Mouse (Mus musculus): ENCODE measurements around the gene Gm4177. TPM values are rescaled to one million over a fixed set of nuclear protein-coding genes. Genes with fewer than 3 reads are reported as not detected.
"Not testable (repeated sequence)": the region's sequence is repeated elsewhere in the genome, so short reads cannot be mapped to it uniquely, and the experiment has no call there.

Gm4177 gene
- polyA plus RNA-seq (2016; fragmentation: Nextera tagmentation; extraction: Ambion mirVana), result not detected in 2 replicates

DNA sequence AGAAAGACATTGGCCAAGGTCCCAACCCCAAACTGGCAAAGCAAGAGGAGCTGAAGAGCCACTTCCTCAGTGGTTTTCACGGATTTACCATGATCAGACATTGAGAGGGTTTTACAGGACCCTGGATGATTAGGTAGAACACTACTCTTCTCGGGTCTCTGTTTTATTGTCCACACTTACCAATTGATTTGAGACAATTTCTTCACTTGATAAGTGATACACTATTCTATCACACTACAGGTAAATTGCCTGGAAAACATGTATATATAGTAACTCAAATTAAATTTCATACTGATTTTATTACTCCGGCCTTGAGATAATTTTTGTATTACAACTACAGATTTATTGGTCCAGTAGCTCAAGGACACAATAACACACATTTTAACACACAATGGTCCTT, at the start of gene Gm4177:
Gene Gm4177, minus strand, starts transcription at position 101 of the 400 bp plus-strand sequence.
- H3K36me3 ChIP-seq (replicated peaks); H3K27me3 ChIP-seq (replicated peaks; ENCODE audit: low read depth, poor library complexity, severe bottlenecking); H3K9me3 ChIP-seq; H3K27ac ChIP-seq (replicated peaks); H3K4me3 ChIP-seq; H3K4me1 ChIP-seq; DNase-seq (ENCODE audit: low spot score): not testable (repeated sequence)
- no CpG with 5 or more reads among the region's 3 CpGs for WGBS

DNA sequence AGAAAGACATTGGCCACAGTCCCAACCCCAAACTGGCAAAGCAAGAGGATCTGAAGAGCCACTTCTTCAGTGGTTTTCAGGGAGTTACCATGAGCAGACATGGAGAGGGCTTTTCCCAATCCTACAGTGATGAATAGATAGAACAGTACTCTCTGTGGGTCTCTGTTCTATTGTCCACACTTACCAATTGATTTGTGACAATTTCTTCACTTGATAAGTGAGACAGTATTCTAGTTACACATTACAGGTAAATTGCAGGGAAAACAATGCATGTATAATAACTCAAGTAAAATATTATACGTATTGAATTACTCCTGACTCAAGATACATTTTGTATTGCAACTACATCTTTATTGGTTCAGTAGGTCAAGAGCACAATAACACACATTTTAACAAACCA, 47.6 kb upstream of the Gm4177 start, which contains the start of gene Gm5725:
Gene Gm5725, minus strand, starts transcription at position 101 of the 400 bp plus-strand sequence.
- H3K27me3 ChIP-seq (replicated peaks; ENCODE audit: low read depth, poor library complexity, severe bottlenecking); H3K4me1 ChIP-seq; H3K36me3 ChIP-seq (replicated peaks); H3K4me3 ChIP-seq; H3K9me3 ChIP-seq; DNase-seq (ENCODE audit: low spot score); H3K27ac ChIP-seq (replicated peaks): not testable (repeated sequence)
- WGBS, result no CpG with 5 or more reads among the region's 1 CpGs

DNA sequence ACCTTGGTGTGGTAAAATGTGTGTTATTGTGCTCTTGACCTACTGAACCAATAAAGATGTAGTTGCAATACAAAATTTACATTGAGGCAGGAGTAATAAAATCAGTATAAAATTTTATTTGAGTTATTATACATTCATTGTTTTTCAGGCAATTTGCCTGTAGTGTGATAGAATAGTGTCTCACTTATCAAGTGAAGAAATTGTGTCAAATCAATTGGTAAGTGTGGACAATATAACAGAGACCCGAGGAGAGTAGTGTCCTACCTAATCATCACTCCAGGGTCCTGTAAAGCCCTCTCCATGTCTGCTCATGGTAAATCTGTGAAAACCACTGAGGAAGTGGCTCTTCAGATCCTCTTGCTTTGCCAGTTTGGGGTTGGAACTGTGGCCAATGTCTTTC, 35.5 kb upstream of the Gm4177 start, which contains the start of gene Vmn1r135:
Gene Vmn1r135, plus strand, starts transcription at position 301 of the 400 bp plus-strand sequence.
- not testable (repeated sequence) for H3K9me3 ChIP-seq; H3K4me1 ChIP-seq; H3K27ac ChIP-seq (replicated peaks); H3K4me3 ChIP-seq; DNase-seq (ENCODE audit: low spot score); H3K36me3 ChIP-seq (replicated peaks); H3K27me3 ChIP-seq (replicated peaks; ENCODE audit: low read depth, poor library complexity, severe bottlenecking)
- no CpG with 5 or more reads among the region's 1 CpGs for WGBS

DNA sequence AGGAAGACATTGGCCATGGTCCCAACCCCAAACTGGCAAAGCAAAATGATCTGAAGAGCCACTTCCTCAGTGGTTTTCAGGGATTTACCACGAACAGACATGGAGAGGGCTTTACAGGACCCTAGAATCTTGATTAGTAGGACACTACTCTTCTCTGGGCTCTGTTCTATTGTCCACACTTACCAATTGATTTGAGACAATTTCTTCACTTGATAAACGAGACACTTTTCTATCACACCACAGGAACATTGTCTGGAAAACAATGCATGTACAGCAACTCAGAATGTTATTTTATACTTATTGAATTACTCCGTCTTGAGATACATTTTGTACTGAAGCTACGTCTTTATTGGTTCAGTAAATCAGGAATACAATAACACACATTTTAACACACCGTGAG, 35.2 kb downstream of the Gm4177 start, which contains the start of gene Gm4175:
Gene Gm4175, minus strand, starts transcription at position 101 of the 400 bp plus-strand sequence.
- not testable (repeated sequence) for H3K27me3 ChIP-seq (replicated peaks; ENCODE audit: low read depth, poor library complexity, severe bottlenecking); H3K4me3 ChIP-seq; H3K9me3 ChIP-seq; DNase-seq (ENCODE audit: low spot score); H3K27ac ChIP-seq (replicated peaks); H3K4me1 ChIP-seq; H3K36me3 ChIP-seq (replicated peaks)
- WGBS, result no CpG with 5 or more reads among the region's 5 CpGs

Other genes starting within 250 kb of the Gm4177 start
- not detected in 2 replicates for gene Vmn1r132, start 182.6 kb downstream of the Gm4177 start, polyA plus RNA-seq (2016; fragmentation: Nextera tagmentation; extraction: Ambion mirVana)
- not detected in 2 replicates for gene Gm4175, start 35.3 kb downstream of the Gm4177 start, polyA plus RNA-seq (2016; fragmentation: Nextera tagmentation; extraction: Ambion mirVana)
- not detected in 2 replicates for gene Vmn1r135, start 35.6 kb upstream of the Gm4177 start, polyA plus RNA-seq (2016; fragmentation: Nextera tagmentation; extraction: Ambion mirVana)
- not detected in 2 replicates for gene Gm5725, start 47.5 kb upstream of the Gm4177 start, polyA plus RNA-seq (2016; fragmentation: Nextera tagmentation; extraction: Ambion mirVana)
- not detected in 2 replicates for gene Gm5891, start 124.6 kb upstream of the Gm4177 start, polyA plus RNA-seq (2016; fragmentation: Nextera tagmentation; extraction: Ambion mirVana)
- gene Vmn1r137, start 197.9 kb upstream of the Gm4177 start, polyA plus RNA-seq (2016; fragmentation: Nextera tagmentation; extraction: Ambion mirVana), result not detected in 2 replicates
- not detected in 2 replicates for gene Vmn1r138, start 232.2 kb upstream of the Gm4177 start, polyA plus RNA-seq (2016; fragmentation: Nextera tagmentation; extraction: Ambion mirVana)